Mouse (Mus musculus): ENCODE results near the gene Ap3m1. TPM values are rescaled to one million over a fixed set of nuclear protein-coding genes. Genes with fewer than 3 reads are reported as not detected.
"Not testable (repeated sequence)": the region's sequence is repeated elsewhere in the genome, so short reads cannot be mapped to it uniquely, and the experiment has no call there.

Ap3m1 gene
- polyA plus RNA-seq (2016; fragmentation: Nextera tagmentation; extraction: Ambion mirVana) = 42.9 and 43.4 TPM in 2 replicates

DNA sequence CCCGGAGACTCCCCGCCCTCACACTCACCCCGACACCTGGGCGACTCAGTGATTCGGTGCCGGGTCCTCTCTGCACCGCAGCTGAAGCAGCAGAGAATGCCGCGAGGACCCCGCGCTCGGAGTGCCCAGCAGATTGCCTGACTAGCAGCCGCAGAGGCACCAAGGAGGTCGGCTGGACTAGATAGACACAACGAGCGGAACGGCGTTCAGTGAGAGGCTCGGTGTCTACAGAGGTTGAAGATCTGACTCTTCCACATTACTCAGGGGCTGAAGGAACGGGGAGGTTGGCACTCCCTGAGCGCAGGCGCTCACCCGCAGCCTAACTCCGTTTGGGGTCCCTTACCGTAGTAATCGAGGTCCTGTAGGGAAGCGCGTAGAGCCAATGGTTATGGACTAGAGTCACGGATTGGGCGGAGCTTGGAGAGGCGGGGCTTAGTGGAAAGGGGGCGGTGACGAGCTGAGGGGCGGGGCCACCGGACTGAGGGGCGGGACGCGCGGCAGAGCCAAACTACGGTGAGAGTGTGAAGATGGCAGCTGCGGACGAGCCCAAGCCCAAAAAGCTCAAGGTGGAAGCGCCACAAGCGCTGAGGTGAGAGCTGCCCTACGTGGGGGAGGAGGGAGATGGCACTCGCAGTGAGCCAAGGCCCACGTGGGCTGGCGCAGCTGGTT, at the start of gene Ap3m1, which contains the start of gene Adk:
Gene Ap3m1 (minus strand): TSS at position 397 of the 669 bp plus-strand sequence.
Gene Adk (plus strand): TSS at position 463 of the 669 bp plus-strand sequence.
- WGBS (ENCODE audit: insufficient replicate concordance) = under 1% methylated on average over 48 of the region's 48 CpGs
- Histone ChIP-seq H3K4me2 (peak within 1 kb of the TSS; percentile 89), H3K4me1 (peaks cover 37% of the 10 kb centered on the region), H3K27me3 (replicated peaks) (no peaks in the 10 kb centered on the region), H3K9me3 (replicated peaks) (peaks cover 6% of the 10 kb centered on the region; the same call in 1 of the 2 replicates), H3K9ac (peak within 1 kb of the TSS; percentile 88), H3K27ac (peak within 1 kb of the TSS; percentile 91), H3K36me3 (peaks cover 19% of the 10 kb centered on the region), H3K4me3 (peak within 1 kb of the TSS; percentile 93)
- ATAC-seq = peak; percentile 97

DNA sequence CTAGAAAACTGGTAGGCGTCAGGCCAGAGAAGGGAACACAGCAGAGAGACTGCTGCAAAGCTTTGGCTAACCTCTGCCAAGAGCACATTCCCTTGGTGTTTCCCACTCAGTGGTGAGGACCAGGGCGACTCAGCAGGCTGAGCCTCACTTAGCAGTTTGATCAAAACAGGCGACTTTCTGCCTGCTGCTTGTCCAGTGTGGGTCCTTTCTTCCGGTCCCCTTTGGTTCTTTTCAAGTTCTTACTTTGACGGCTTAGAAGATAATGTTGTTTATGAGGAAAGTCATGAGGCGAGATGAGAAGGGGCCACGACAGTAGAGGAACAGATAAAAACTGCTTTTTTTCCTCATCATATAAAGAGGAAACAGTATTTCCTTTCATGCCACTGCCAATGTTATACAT, 49.3 kb upstream of the Ap3m1 start:
- Histone ChIP-seq H3K27me3 (replicated peaks) (no peaks in the 10 kb centered on the region), H3K9me3 (replicated peaks) (no peaks in the 10 kb centered on the region), H3K9ac (no peak overlapping the region), H3K4me2 (peak overlapping the region; percentile 16; the same call in 1 of the 2 replicates), H3K36me3 (peaks cover 7% of the 10 kb centered on the region), H3K27ac (peak overlapping the region; percentile 58; the same call in 1 of the 2 replicates), H3K4me1 (peaks cover 39% of the 10 kb centered on the region), H3K4me3 (no peak overlapping the region)
- no peak for ATAC-seq
- 20% methylated on average over 7 of the region's 7 CpGs for WGBS (ENCODE audit: insufficient replicate concordance)

- H3K36me3 ChIP-seq = peaks cover 3% of the 10 kb centered on the region; the same call in 1 of the 2 replicates
- WGBS (ENCODE audit: insufficient replicate concordance) = 63% methylated on average over 2 of the region's 2 CpGs
- H3K27me3 ChIP-seq (replicated peaks) = no peaks in the 10 kb centered on the region
- no peak for ATAC-seq
- H3K9ac ChIP-seq = no peak overlapping the region
- H3K9me3 ChIP-seq (replicated peaks) = no peaks in the 10 kb centered on the region
- no peak overlapping the region for H3K4me3 ChIP-seq
- no peak overlapping the region for H3K27ac ChIP-seq
- no peak overlapping the region for H3K4me2 ChIP-seq
- H3K4me1 ChIP-seq = peaks cover 38% of the 10 kb centered on the region
These were observed 48.6 kb upstream of the Ap3m1 start for GRCm38 (mm10) chr14:21100876-21101275.

GRCm38 (mm10) chr14:21099371-21099770, 47.1 kb upstream of the Ap3m1 start:
- no peak for ATAC-seq
- Histone ChIP-seq H3K9me3 (replicated peaks) (no peaks in the 10 kb centered on the region), H3K9ac (no peak overlapping the region), H3K27me3 (replicated peaks) (no peaks in the 10 kb centered on the region), H3K4me1 (peaks cover 38% of the 10 kb centered on the region), H3K36me3 (peaks cover 6% of the 10 kb centered on the region), H3K27ac (no peak overlapping the region), H3K4me3 (no peak overlapping the region), H3K4me2 (no peak overlapping the region)
- 66% methylated on average over 7 of the region's 7 CpGs for WGBS (ENCODE audit: insufficient replicate concordance)

- 79% methylated on average over 4 of the region's 4 CpGs for WGBS (ENCODE audit: insufficient replicate concordance)
- ATAC-seq = peak; percentile 47; the same call in 1 of the 2 replicates
- Histone ChIP-seq H3K27ac (peak overlapping the region; percentile 40), H3K4me1 (peaks cover 27% of the 10 kb centered on the region), H3K9ac (no peak overlapping the region), H3K4me2 (no peak overlapping the region), H3K27me3 (replicated peaks) (no peaks in the 10 kb centered on the region), H3K9me3 (replicated peaks) (no peaks in the 10 kb centered on the region), H3K4me3 (no peak overlapping the region), H3K36me3 (peaks cover 21% of the 10 kb centered on the region)
These were observed 44.4 kb upstream of the Ap3m1 start for GRCm38 (mm10) chr14:21096689-21097088.

GRCm38 (mm10) chr14:21096279-21096678, 44.0 kb upstream of the Ap3m1 start:
- Histone ChIP-seq H3K9me3 (replicated peaks) (no peaks in the 10 kb centered on the region), H3K4me1 (peaks cover 23% of the 10 kb centered on the region), H3K4me2 (no peak overlapping the region), H3K27me3 (replicated peaks) (no peaks in the 10 kb centered on the region), H3K9ac (no peak overlapping the region), H3K4me3 (no peak overlapping the region), H3K36me3 (peaks cover 21% of the 10 kb centered on the region), H3K27ac (peak overlapping the region; percentile 40; the same call in 1 of the 2 replicates)
- ATAC-seq = no peak

DNA sequence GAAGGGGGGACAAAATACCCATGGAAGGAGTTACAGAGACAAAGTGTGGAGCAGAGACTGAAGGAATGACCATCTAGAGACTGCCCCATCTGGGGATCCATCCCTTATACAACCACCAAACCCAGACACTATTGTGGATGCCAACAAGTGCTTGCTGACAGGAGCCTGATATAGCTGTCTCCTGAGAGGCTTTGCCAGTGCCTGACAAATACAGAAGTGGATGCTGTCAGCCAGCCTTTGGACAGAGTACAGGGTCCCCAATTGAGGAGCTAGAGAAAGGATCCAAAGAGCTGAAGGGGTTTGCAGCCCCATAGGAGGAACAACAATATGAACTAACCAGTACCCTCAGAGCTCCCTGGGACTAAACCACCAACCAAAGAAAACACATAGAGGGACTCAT, 41.9 kb upstream of the Ap3m1 start:
- H3K4me3 ChIP-seq; H3K27ac ChIP-seq; H3K9ac ChIP-seq; H3K27me3 ChIP-seq (replicated peaks); H3K9me3 ChIP-seq (replicated peaks); ATAC-seq; H3K4me2 ChIP-seq: not testable (repeated sequence)
- peaks cover 23% of the 10 kb centered on the region for H3K4me1 ChIP-seq
- peaks cover 21% of the 10 kb centered on the region for H3K36me3 ChIP-seq

- 78% methylated on average over 3 of the region's 3 CpGs for WGBS (ENCODE audit: insufficient replicate concordance)
- Histone ChIP-seq H3K4me3 (no peak overlapping the region), H3K4me2 (no peak overlapping the region), H3K27ac (no peak overlapping the region), H3K9me3 (replicated peaks) (no peaks in the 10 kb centered on the region), H3K4me1 (peaks cover 41% of the 10 kb centered on the region), H3K36me3 (peaks cover 21% of the 10 kb centered on the region), H3K9ac (no peak overlapping the region), H3K27me3 (replicated peaks) (no peaks in the 10 kb centered on the region)
- ATAC-seq = no peak
These were observed 38.7 kb upstream of the Ap3m1 start for GRCm38 (mm10) chr14:21090930-21091486.

DNA sequence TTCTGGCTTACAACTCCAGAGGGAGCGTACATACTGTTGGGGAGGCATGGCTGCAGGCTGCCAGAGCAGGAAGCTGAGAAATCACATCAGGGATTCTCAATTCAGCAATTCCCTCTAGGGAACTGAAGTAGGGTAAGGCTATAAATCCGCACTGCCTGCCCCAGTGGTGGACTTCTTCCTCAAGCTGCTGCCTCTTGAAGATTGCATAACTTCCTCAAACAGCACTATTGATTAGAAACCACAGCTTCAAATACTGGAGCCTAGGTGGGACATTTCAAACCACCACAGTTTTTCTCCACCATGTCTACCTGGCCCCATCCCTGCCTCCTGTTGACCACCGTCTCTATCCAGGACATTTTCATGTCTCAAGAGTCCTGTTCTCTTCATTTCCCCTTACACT, 38.1 kb upstream of the Ap3m1 start:
- no peak for ATAC-seq
- Histone ChIP-seq H3K9me3 (replicated peaks) (no peaks in the 10 kb centered on the region), H3K27me3 (replicated peaks) (no peaks in the 10 kb centered on the region), H3K27ac (no peak overlapping the region), H3K4me3 (no peak overlapping the region), H3K4me1 (peaks cover 47% of the 10 kb centered on the region), H3K36me3 (peaks cover 21% of the 10 kb centered on the region), H3K4me2 (no peak overlapping the region), H3K9ac (no peak overlapping the region)
- 43% methylated on average over 3 of the region's 3 CpGs for WGBS (ENCODE audit: insufficient replicate concordance)

GRCm38 (mm10) chr14:21088731-21089130, 36.4 kb upstream of the Ap3m1 start:
- no peak for ATAC-seq
- no peak overlapping the region for H3K27ac ChIP-seq
- H3K27me3 ChIP-seq (replicated peaks) = no peaks in the 10 kb centered on the region
- H3K9me3 ChIP-seq (replicated peaks) = no peaks in the 10 kb centered on the region
- peaks cover 15% of the 10 kb centered on the region for H3K36me3 ChIP-seq
- no peak overlapping the region for H3K4me3 ChIP-seq
- 60% methylated on average over 3 of the region's 3 CpGs for whole genome bisulfite sequencing (ENCODE audit: insufficient replicate concordance)
- H3K4me2 ChIP-seq = no peak overlapping the region
- H3K9ac ChIP-seq = no peak overlapping the region
- peaks cover 60% of the 10 kb centered on the region for H3K4me1 ChIP-seq

DNA sequence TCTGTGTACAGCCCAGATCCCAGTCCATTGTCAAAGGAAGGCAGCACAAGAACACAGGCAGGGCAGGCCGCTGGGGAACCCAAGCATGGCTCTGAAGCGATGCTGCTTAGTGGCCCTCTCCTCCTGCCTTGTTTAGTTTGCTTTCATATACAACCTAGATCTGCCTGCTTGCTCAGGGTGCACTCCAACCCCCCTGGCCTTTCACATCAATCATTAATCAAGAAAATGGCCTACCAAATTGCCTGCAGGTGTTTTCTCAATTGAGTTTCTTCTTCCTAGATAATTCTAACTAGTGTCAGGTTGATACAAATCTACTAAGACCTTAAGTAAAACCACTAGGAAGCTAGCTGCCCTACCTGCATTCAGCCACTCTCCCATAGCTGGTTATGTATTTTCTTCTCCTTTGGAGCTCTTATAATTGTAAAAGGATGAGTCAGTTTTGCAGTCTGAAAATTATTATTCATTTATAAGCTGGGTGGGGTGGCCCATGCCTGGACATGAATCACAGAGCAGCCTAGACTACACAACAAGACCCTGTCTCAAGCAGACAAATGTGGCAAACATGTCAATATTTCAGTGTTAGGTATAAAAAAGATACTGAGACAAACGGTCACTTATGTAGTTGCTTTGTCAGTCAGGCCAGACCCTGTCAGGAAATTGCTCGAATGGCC, 35.2 kb upstream of the Ap3m1 start:
- H3K4me1 ChIP-seq = peaks cover 71% of the 10 kb centered on the region
- no peak overlapping the region for H3K4me2 ChIP-seq
- no peak overlapping the region for H3K9ac ChIP-seq
- no peaks in the 10 kb centered on the region for H3K27me3 ChIP-seq (replicated peaks)
- 64% methylated on average over 4 of the region's 4 CpGs for WGBS (ENCODE audit: insufficient replicate concordance)
- no peak overlapping the region for H3K4me3 ChIP-seq
- H3K9me3 ChIP-seq (replicated peaks) = no peaks in the 10 kb centered on the region
- no peak for ATAC-seq
- peak overlapping the region; percentile 38; the same call in 1 of the 2 replicates for H3K27ac ChIP-seq
- peaks cover 6% of the 10 kb centered on the region for H3K36me3 ChIP-seq

- Histone ChIP-seq H3K27ac (peak overlapping the region; percentile 38; the same call in 1 of the 2 replicates), H3K4me3 (no peak overlapping the region), H3K4me2 (no peak overlapping the region), H3K9me3 (replicated peaks) (no peaks in the 10 kb centered on the region), H3K36me3 (peaks cover 1% of the 10 kb centered on the region), H3K9ac (no peak overlapping the region), H3K27me3 (replicated peaks) (no peaks in the 10 kb centered on the region), H3K4me1 (peaks cover 76% of the 10 kb centered on the region)
- 55% methylated on average over 7 of the region's 7 CpGs for WGBS (ENCODE audit: insufficient replicate concordance)
- no peak for ATAC-seq
These were observed 34.6 kb upstream of the Ap3m1 start for GRCm38 (mm10) chr14:21086827-21087351.

Measured in liver, embryonic 12.5 days (tissue).